Mouse (Mus musculus): ENCODE measurements around the gene Klhl10. TPM values are rescaled to one million over a fixed set of nuclear protein-coding genes. Genes with fewer than 3 reads are reported as not detected.

Gene Klhl10
- total RNA-seq, 2 experiments from 2014 or later: 0.43 to 0.49 TPM

- DNase-seq: peak; percentile 64
Measured at GRCm38 (mm10) chr11:100408076-100408834, 33.5 kb upstream of the Klhl10 start.

DNA sequence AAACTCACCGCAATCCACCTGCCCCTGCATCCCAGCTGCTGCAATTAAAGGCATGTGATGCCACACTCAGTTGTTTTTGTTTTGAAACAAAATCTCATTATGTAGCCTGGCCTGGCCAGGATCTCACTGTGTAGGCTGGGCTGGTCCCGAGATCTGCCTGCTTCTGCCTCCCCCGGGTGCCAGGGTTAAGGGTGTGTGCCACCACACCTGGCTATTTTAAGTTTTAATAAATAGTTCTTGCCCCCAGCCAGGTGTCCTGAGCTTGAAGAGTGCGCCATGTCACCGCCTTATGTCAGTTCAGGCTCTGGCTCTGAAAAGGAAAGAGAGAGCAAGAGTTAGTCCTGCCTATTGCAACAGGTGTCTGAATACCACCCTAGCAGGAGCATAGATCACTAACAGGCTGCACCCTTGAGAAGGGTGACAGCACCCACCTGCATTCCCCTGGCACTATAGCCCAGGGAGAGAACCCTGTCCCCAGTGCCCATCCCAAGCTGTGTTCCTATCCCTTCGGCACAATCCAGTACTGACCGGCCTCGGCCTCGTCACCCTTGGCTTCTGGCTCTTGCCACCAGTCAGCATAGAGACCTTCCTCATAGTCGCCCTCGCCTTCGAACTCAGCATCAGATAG is 32.8 kb upstream of the Klhl10 start:
- DNase-seq: no peak

- no peak for DNase-seq
Measured at GRCm38 (mm10) chr11:100409686-100410085, 32.0 kb upstream of the Klhl10 start.

DNA sequence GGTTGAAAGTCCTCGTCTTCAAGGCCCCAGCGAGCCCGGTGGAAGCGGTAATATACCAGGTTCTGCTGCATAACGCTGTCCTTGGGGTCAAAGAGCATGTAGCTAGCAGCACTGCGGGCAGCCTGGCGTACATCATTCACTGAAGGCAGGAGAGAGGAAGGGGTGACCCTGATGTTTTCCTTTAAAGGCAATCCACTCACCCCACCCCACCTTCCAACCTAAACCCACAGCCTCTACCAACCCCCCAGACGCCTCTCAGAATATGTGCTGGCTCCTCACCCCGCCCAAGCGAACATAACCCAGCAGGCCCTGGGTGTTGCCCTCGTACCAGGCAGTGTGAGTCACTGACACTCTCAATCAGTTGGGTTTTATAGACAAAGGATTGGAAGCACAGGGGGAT is 30.0 kb upstream of the Klhl10 start:
- no peak for DNase-seq

- DNase-seq: no peak
Measured at GRCm38 (mm10) chr11:100413541-100413940, 28.2 kb upstream of the Klhl10 start.

GRCm38 (mm10) chr11:100414021-100414913 is 27.4 kb upstream of the Klhl10 start, which contains the start of gene P3h4:
Gene P3h4, minus strand, starts transcription at chr11:100414836.
- peak; percentile 86 for DNase-seq

GRCm38 (mm10) chr11:100414914-100415822 is 26.5 kb upstream of the Klhl10 start, which contains the start of gene Fkbp10:
Gene Fkbp10, plus strand, starts transcription at chr11:100415697.
- peak; percentile 79 for DNase-seq

GRCm38 (mm10) chr11:100421537-100421936 is 20.2 kb upstream of the Klhl10 start:
- no peak for DNase-seq

DNA sequence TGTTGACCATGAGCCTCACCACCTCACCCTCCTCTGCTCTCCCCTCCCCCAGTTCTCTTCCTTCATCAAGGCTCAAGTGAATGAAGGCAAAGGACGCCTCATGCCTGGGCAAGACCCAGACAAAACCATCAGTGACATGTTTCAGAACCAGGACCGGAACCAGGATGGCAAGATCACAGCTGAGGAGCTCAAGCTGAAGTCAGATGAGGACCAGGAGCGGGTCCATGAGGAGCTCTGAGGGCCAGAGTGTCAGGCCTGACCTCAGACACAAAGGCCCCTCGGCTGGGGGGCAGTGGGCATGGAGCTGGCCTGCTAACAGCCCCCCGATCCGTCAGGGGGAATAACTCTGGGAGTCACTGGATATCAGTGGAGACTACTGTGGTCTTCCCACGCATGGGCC is 17.9 kb upstream of the Klhl10 start:
- DNase-seq: no peak

- DNase-seq: peak; percentile 45
Measured at GRCm38 (mm10) chr11:100425851-100426250, 15.9 kb upstream of the Klhl10 start.

- no peak for DNase-seq
Measured at GRCm38 (mm10) chr11:100426820-100427219, 14.9 kb upstream of the Klhl10 start.

DNA sequence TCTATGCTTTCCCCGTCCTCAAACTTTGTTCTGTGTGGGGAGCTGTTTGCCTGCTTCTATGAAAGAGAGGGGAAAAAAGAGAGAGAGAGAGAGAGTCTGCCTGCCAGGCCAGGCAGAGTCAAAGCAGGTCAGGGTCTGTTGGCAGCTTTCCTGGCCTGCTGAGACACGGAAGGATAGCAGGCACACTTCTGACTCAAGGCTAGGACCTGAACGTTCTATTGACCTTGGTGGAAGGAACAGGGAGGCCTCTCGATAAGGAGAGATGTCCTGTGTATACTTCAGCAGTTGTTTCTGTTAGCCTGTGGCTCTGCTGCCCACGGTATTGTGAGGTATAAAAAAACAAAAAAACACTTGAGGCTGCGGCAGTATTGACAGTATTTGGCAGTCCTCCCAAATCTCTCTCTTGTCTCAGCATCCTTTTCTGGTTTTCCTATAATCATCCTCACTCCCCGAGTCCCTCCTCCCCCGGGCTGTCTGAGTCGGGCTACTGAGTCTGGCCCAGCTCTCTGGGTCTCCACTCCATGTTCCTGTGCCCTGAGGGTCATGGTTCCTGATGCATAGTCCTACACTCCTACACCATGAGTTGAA is 13.0 kb upstream of the Klhl10 start:
- DNase-seq: no peak

- DNase-seq: no peak
Measured at GRCm38 (mm10) chr11:100430052-100430451, 11.7 kb upstream of the Klhl10 start.

DNA sequence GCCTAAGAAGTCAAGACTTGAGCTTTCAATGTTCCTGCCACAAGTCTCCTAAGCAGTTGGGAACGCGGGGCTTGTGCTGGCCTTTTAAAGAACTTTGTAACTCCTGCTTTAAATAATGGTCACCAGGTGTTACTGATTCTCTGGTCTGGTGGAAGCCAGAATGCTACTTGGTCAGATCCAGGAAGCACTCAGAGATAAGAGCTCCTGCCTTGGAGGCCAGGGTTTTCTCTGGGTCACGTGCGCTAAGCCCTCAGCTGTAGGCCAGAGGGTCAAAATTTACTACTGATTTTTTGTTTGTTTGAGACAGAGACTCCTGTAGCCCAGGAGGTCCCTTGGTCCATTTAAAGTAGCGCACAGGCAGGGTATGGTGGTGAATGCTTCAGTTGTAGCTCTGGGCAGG is 9.7 kb upstream of the Klhl10 start:
- DNase-seq: no peak

- no peak for DNase-seq
Measured at GRCm38 (mm10) chr11:100435678-100436246, 6.0 kb upstream of the Klhl10 start.

- DNase-seq: no peak
Measured at GRCm38 (mm10) chr11:100437901-100438300, 3.8 kb upstream of the Klhl10 start.

- DNase-seq: peak; percentile 83
Measured at GRCm38 (mm10) chr11:100440691-100441522, 810 bp upstream of the Klhl10 start.

GRCm38 (mm10) chr11:100442625-100443024 is 908 bp downstream of the Klhl10 start:
- DNase-seq: no peak

GRCm38 (mm10) chr11:100457247-100457646 is 15.5 kb downstream of the Klhl10 start:
- no peak for DNase-seq

DNA sequence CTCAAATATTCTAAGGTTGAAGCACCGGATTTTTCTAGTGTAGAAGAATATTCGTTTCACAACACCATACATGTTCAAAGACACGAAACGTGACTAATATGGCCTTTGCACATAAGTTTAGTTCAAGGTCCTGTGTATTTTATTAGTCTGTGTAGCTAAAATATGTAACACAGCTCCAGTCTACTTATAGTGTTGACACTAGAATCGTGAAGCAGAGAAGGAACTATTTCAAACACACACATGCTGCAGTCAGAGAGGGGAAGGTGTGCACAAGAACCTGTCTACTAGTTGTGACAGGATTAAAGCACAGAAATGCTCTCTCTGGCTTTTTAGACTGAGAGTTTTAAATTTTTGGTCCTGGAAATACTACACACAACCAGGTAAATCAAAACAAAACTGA is 16.0 kb downstream of the Klhl10 start:
- DNase-seq: no peak
